Mouse (Mus musculus) liver, embryonic 14.5 days (tissue): Measurements from ENCODE around the gene Eef1akmt2. TPM values are rescaled to one million over a fixed set of nuclear protein-coding genes. Genes with fewer than 3 reads are reported as not detected.

ENCODE experiments used
- ATAC-seq: fragments of 200-750 bp; cut with Nextera tagmentation; 2 replicates; pipeline ENCODE4 v1.8.0; 2017; ENCODE audit warnings: moderate number of reproducible peaks, mild to moderate bottlenecking, moderate library complexity; ENCODE audit not compliant: insufficient read depth
- DNase-seq, 3 experiments: peaks; one replicate each; pipeline ENCODE4 v3.0.0-alpha.2; 2012 to 2013; ENCODE audit warnings: low read depth in 3 of 3, low spot score in 3 of 3
- H3K27ac ChIP-seq: fragments of 300-500 bp; sonication (generic); 2 replicates; pipeline ENCODE4 v1.5.1; 2014; ENCODE audit warnings: moderate library complexity, mild to moderate bottlenecking, control low read depth, inconsistent platforms
- H3K27me3 ChIP-seq: fragments of 300-500 bp; sonication (generic); 2 replicates; pipeline ENCODE4 v1.6.1; 2014; ENCODE audit warnings: mild to moderate bottlenecking, low read length, moderate library complexity; ENCODE audit not compliant: control insufficient read depth, insufficient read depth
- H3K36me3 ChIP-seq: fragments of 300-500 bp; sonication (generic); replicated peaks from 2 replicates; pipeline ENCODE4 v1.6.1; 2014; ENCODE audit warnings: low read depth; ENCODE audit not compliant: control insufficient read depth, insufficient read depth
- H3K4me1 ChIP-seq, 2 experiments: fragments of 200-500 bp in 1 of 2; fragments of 300-500 bp in 1 of 2; sonication (generic) in 1 of 2; replicated peaks; 2 replicates each; pipeline ENCODE4 v1.6.1; 2012 to 2014; ENCODE audit warnings: antibody characterized with exemption in 1 of 2, inconsistent platforms in 1 of 2, low read length in 1 of 2; ENCODE audit not compliant: control insufficient read depth in 2 of 2, insufficient read depth in 2 of 2
- H3K4me2 ChIP-seq: fragments of 300-500 bp; sonication (generic); 2 replicates; pipeline ENCODE4 v1.6.1; 2014; ENCODE audit warnings: low read depth, mild to moderate bottlenecking, control low read depth, moderate library complexity
- H3K4me3 ChIP-seq, 2 experiments: fragments of 200-500 bp in 1 of 2; fragments of 300-500 bp in 1 of 2; sonication (generic) in 1 of 2; 2 replicates each; pipeline ENCODE4 v1.5.1; 2012 to 2014; ENCODE audit warnings: low read depth in 2 of 2, low read length in 2 of 2, mild to moderate bottlenecking in 2 of 2, control low read depth in 1 of 2, inconsistent platforms in 1 of 2, moderate library complexity in 1 of 2; ENCODE audit not compliant: insufficient read depth in 1 of 2
- H3K9ac ChIP-seq: fragments of 300-500 bp; sonication (generic); replicated peaks from 2 replicates; pipeline ENCODE4 v1.6.1; 2014; ENCODE audit warnings: mild to moderate bottlenecking, control low read depth, moderate library complexity
- H3K9me3 ChIP-seq: fragments of 300-500 bp; sonication (generic); 2 replicates; pipeline ENCODE4 v1.6.1; 2016; ENCODE audit warnings: low read length, mixed read lengths; ENCODE audit not compliant: control insufficient read depth
- CTCF ChIP-seq: IDR thresholded peaks from 2 replicates; pipeline ENCODE4 v1.5.1; 2016; ENCODE audit warnings: antibody characterized with exemption, low read depth, control low read depth
- EP300 ChIP-seq: IDR thresholded peaks from 2 replicates; pipeline ENCODE4 v1.6.1; 2016; ENCODE audit warnings: antibody characterized with exemption, low read depth
- WGBS: fragments of 180-500 bp; shearing (Covaris S2); extraction: QIAGEN DNeasy Blood & Tissue Kit; methylation state at CpG from one replicate; pipeline ENCODE4 v1.1.7; 2014; ENCODE audit not compliant: insufficient replicate concordance; 5-methylcytosine and 5-hydroxymethylcytosine counted together
- polyA plus RNA-seq, 2 experiments: library from polyadenylated mRNA; depleted of rRNA in 1 of 2; stranded (reverse) in 1 of 2; unstranded in 1 of 2; fragments of >200 nt; fragmentation: Nextera tagmentation in 1 of 2; extraction: Ambion mirVana in 1 of 2; gene quantifications; 2 replicates each; pipeline versions ENCODE4 v1.2.1 to v1.2.3; 2012 to 2014

Gene Eef1akmt2
- polyA plus RNA-seq, 2 experiments = 13.1 to 19.0 TPM

DNA sequence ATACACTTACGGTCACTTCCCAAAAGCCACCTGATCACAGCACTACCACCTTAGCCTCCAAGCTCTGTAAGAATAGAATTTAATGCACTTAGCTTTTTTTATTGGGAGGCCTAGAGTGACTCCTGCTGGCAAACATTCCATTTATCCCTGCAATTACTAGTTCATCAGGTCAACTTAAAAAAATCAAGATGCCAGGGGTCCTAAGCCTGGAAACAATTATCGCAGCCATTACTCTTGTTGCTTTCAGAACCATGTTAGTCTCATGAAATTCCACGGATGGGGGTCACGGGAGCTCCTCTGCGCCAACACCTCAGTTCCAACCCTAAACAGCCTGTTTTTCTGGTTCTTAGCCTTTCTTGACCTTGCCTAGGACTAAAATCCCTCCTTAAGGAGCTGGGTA is 37.4 kb downstream of the Eef1akmt2 start:
- no peak overlapping the region for H3K4me2 ChIP-seq
- H3K27ac ChIP-seq = no peak overlapping the region
- ATAC-seq = no peak
- TF ChIP-seq CTCF (peak; percentile 21; the same call in 1 of the 2 replicates), EP300 (no peak)
- peaks cover 10% of the 10 kb centered on the region for H3K27me3 ChIP-seq
- H3K9me3 ChIP-seq = no peaks in the 10 kb centered on the region
- H3K9ac ChIP-seq = no peak overlapping the region
- H3K36me3 ChIP-seq = no peaks in the 10 kb centered on the region
- peaks cover 10 to 15% of the 10 kb centered on the region in 2 experiments for H3K4me1 ChIP-seq
- 82% methylated on average over 5 of the region's 5 CpGs for WGBS
- DNase-seq = no peak
- H3K4me3 ChIP-seq = no peak overlapping the region

DNA sequence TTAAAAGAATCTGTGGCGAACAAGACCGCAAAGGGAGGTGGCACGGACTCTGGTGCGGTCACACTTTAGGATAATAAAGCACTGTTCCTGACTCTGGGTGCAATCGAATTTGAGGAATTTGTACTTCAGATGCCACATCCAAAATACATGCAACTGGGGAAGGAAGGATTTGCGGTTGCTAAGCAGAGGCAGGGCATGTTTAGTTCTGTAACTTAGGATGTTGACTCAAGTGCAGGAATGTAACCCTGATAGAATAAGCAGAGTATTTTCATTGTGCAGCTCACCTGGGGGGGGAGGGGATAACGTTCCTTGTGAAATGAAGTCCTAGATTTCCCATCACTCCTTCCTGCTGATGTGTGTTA is 38.4 kb downstream of the Eef1akmt2 start:
- DNase-seq (no peak), ATAC-seq (no peak)
- H3K4me3 ChIP-seq = peak overlapping the region; percentile 66 to 80
- no peaks in the 10 kb centered on the region for H3K36me3 ChIP-seq
- peak overlapping the region; percentile 80 for H3K9ac ChIP-seq
- H3K4me2 ChIP-seq = peak overlapping the region; percentile 99
- WGBS = 3% methylated on average over 7 of the region's 7 CpGs
- H3K4me1 ChIP-seq = peaks cover 13 to 24% of the 10 kb centered on the region in 2 experiments
- H3K27ac ChIP-seq = no peak overlapping the region
- peaks cover 10% of the 10 kb centered on the region for H3K27me3 ChIP-seq
- TF ChIP-seq CTCF (no peak), EP300 (no peak)
- no peaks in the 10 kb centered on the region for H3K9me3 ChIP-seq

DNA sequence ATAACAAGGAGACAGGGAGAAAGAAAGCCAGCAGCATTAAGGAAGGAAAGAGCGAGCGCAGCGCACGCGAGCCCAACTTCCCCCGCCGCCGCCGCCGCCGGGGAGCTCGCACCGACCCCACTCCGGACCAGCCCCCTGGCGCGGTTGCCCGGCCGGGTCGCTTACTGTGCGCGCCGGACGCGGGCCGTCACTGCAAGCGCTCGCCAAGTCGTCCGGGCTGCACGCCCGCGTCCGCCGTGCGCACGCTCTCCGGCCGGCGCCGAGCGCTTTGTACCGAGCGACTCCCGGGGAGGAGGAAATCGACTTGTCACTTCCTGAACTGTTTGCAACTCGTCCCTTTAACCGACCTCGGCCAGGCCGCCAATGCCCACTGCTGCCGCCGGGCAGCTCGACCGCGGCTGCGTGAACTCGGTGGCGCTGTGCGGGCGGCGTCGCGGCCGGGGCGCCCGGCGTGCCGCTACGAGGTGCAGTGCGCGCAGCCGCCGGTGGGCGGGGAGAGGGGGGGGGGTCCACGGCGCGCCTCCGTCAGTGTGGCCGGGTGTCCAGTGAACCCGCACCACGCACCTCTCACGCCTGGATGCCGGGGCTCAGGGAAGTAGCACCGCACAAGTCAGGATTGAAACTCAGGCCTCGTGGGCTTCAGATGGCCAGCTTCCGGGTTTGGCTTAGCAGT is 38.9 kb downstream of the Eef1akmt2 start, which contains the start of gene Fam53b:
TSS of gene Fam53b (minus strand) at position 471 of the 673 bp plus-strand sequence.
- Histone ChIP-seq H3K4me1 (peaks cover 18 to 28% of the 10 kb centered on the region in 2 experiments), H3K27ac (peak within 1 kb of the TSS; percentile 70), H3K36me3 (no peaks in the 10 kb centered on the region), H3K9ac (peak within 1 kb of the TSS; percentile 80), H3K9me3 (no peaks in the 10 kb centered on the region), H3K27me3 (peaks cover 10% of the 10 kb centered on the region), H3K4me3 (peak within 1 kb of the TSS; percentile 66 to 80), H3K4me2 (peak within 1 kb of the TSS; percentile 99)
- ATAC-seq (peak; percentile 52), DNase-seq (no peak)
- TF ChIP-seq EP300 (no peak), CTCF (peak; percentile 22; the same call in 1 of the 2 replicates)
- WGBS = under 1% methylated on average over 84 of the region's 85 CpGs

DNA sequence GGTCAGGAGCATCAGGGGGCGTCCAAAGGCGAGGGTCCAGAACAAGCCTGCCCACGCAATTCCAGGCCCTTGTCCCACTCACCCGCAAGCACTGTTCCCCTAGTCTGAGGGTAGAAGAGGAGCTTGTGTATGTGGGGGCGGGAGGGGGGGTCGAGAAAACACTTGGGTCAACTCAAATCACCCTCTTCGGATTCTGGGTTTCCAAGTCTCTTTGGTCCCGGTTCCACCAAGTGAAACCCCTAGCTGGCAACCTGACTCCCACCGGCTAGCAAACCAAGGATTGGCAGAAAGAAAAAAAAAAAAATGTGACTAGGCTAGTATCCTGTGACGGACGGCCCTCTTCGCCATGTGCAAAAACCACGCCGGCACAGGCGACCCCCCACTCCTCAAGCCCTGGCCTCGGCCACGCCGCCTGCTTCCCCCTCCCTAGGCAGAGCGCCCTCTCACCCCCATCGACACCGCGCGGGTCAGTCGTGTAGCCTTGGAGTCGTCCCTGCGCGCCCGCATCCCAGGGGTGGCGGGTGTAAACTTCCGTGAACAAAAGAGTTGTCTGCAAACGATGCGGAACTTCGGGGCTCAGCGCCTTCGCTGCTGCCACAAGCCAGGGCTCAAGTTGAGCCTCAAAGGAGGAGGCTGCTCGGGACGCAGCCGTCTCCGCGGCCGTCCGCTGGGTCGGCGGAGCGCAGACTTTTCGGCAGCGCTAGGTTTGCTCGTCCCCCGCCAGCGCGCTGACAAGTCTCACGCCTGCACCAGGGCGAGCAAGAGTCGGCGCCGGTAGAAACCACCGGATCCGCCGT is 39.7 kb downstream of the Eef1akmt2 start:
- no peak for TF ChIP-seq CTCF
- TF ChIP-seq EP300 = no peak
- WGBS = under 1% methylated on average over 59 of the region's 59 CpGs
- Histone ChIP-seq H3K9ac (peak overlapping the region; percentile 80), H3K27me3 (peaks cover 10% of the 10 kb centered on the region), H3K4me2 (peak overlapping the region; percentile 99), H3K4me3 (peak overlapping the region; percentile 66 to 80), H3K27ac (peak overlapping the region; percentile 70), H3K36me3 (no peaks in the 10 kb centered on the region), H3K9me3 (no peaks in the 10 kb centered on the region), H3K4me1 (peaks cover 19 to 31% of the 10 kb centered on the region in 2 experiments)
- ATAC-seq (peak; percentile 44), DNase-seq (no peak)
